Mouse (Mus musculus) layer of hippocampus, adult 9-11 months (tissue): ENCODE results near the gene Gm20388.
A peak's percentile ranks its signal among the peaks of the same experiment; 100 is the strongest.

Source experiments
- DNase-seq: peaks from one replicate; pipeline ENCODE4 v3.0.0; 2022

Gene Gm20388

GRCm38 (mm10) chr8:119910547-119911257 is at the start of gene Gm20388:
TSS of gene Gm20388 (plus strand) at chr8:119910841.
- DNase-seq = peak; percentile 92

GRCm38 (mm10) chr8:119861706-119862389 is 48.8 kb upstream of the Gm20388 start, which contains the start of gene Klhl36:
TSS of gene Klhl36 (plus strand) at chr8:119862266.
- peak; percentile 96 for DNase-seq

GRCm38 (mm10) chr8:119862390-119862734 is 48.3 kb upstream of the Gm20388 start:
- DNase-seq = no peak

- no peak for DNase-seq
These were observed 47.9 kb upstream of the Gm20388 start for GRCm38 (mm10) chr8:119862749-119863148.

- DNase-seq = no peak
These were observed 41.0 kb upstream of the Gm20388 start for GRCm38 (mm10) chr8:119869616-119870015.

GRCm38 (mm10) chr8:119873181-119873580 is 37.5 kb upstream of the Gm20388 start:
- DNase-seq = no peak

GRCm38 (mm10) chr8:119881301-119881700 is 29.3 kb upstream of the Gm20388 start:
- DNase-seq = no peak

GRCm38 (mm10) chr8:119881917-119882316 is 28.7 kb upstream of the Gm20388 start:
- no peak for DNase-seq

GRCm38 (mm10) chr8:119883281-119883680 is 27.4 kb upstream of the Gm20388 start:
- no peak for DNase-seq

GRCm38 (mm10) chr8:119885612-119886011 is 25.0 kb upstream of the Gm20388 start:
- DNase-seq = no peak

GRCm38 (mm10) chr8:119887130-119887529 is 23.5 kb upstream of the Gm20388 start:
- no peak for DNase-seq

GRCm38 (mm10) chr8:119888012-119888411 is 22.6 kb upstream of the Gm20388 start:
- DNase-seq = no peak

- no peak for DNase-seq
These were observed 13.6 kb upstream of the Gm20388 start for GRCm38 (mm10) chr8:119897069-119897468.

GRCm38 (mm10) chr8:119897933-119898332 is 12.7 kb upstream of the Gm20388 start:
- no peak for DNase-seq

- DNase-seq = no peak
These were observed 9.3 kb upstream of the Gm20388 start for GRCm38 (mm10) chr8:119901349-119901748.

GRCm38 (mm10) chr8:119901952-119902351 is 8.7 kb upstream of the Gm20388 start:
- no peak for DNase-seq

GRCm38 (mm10) chr8:119904323-119904911 is 6.2 kb upstream of the Gm20388 start:
- no peak for DNase-seq

GRCm38 (mm10) chr8:119909944-119910546 is 596 bp upstream of the Gm20388 start, which contains the start of gene Usp10:
TSS of gene Usp10 (plus strand) at chr8:119910360.
- DNase-seq = no peak

- DNase-seq = no peak
These were observed 769 bp downstream of the Gm20388 start for GRCm38 (mm10) chr8:119911258-119911962.

GRCm38 (mm10) chr8:119912643-119913042 is 2.0 kb downstream of the Gm20388 start:
- no peak for DNase-seq

- DNase-seq = no peak
These were observed 2.5 kb downstream of the Gm20388 start for GRCm38 (mm10) chr8:119913181-119913580.

- no peak for DNase-seq
These were observed 3.5 kb downstream of the Gm20388 start for GRCm38 (mm10) chr8:119914161-119914560.

GRCm38 (mm10) chr8:119915298-119915697 is 4.7 kb downstream of the Gm20388 start:
- DNase-seq = no peak
